Mouse (Mus musculus): Measurements from ENCODE around the gene Tmem270. TPM values are rescaled to one million over a fixed set of nuclear protein-coding genes. Genes with fewer than 3 reads are reported as not detected.

The Tmem270 gene
- total and polyA plus RNA-seq, 3 experiments: not detected

DNA sequence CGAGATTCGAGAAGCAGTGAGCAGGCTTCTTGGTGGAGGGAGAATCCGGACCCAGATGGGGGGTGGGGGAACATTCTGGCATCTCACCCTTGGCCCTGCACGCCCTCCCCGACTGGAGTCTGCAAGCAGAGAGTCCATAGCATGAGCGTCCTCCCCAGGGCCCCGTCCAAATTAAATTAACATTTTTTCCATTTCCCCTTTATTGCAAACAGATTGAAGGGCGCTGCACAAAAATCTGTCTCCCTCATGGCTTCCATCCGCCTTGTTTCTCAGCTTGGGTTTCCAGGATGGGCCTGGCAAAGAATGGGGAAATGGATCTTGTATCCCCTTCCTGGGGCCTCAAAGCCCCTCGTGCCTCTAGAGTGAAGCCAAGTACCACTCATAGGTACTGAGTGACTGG lies 48.2 kb downstream of the Tmem270 start:
- Histone ChIP-seq H3K4me1 (ENCODE audit: control insufficient read depth in 1 of 2, insufficient read depth in 2 of 2) (peaks cover 0 to 5% of the 10 kb centered on the region in 2 experiments; a peak in 2 of 4 replicates), H3K4me2 (ENCODE audit: insufficient read depth, low read depth, poor library complexity, severe bottlenecking) (no peak overlapping the region), H3K9me3 (replicated peaks; ENCODE audit: low read length) (peaks cover 14% of the 10 kb centered on the region), H3K4me3 (replicated peaks in 1 of 3; ENCODE audit: low read depth in 2 of 3, low read length in 2 of 3, poor library complexity in 1 of 3) (no peak overlapping the region), H3K27ac (ENCODE audit: insufficient read depth, low read depth) (no peak overlapping the region), H3K27me3 (replicated peaks) (peaks cover 69% of the 10 kb centered on the region), H3K36me3 (replicated peaks in 1 of 2; ENCODE audit: control insufficient read depth in 1 of 2, insufficient read depth in 1 of 2, low read length in 1 of 2) (no peaks in the 10 kb centered on the region), H3K79me2 (replicated peaks; ENCODE audit: control insufficient read depth, extremely low read depth, insufficient read depth, poor library complexity, severe bottlenecking) (no peaks in the 10 kb centered on the region), H3K9ac (ENCODE audit: insufficient read depth, low read depth) (no peak overlapping the region)
- dilution Hi-C loops (cut with MboI; ENCODE audit: extremely low pct_ligation_motif_present, extremely low pct_unique_long_range_greater_than_20kb, low sequenced_read_pairs) (no loop called here), in situ Hi-C loops (cut with MboI; ENCODE audit: low pct_ligation_motif_present, low pct_unique_long_range_greater_than_20kb, low sequenced_read_pairs) (no loop called here)
- DNase-seq (ENCODE audit: extremely low read depth): no peak
- TF ChIP-seq ZKSCAN1 (IDR thresholded peaks at IDR 0.05; ENCODE audit: borderline replicate concordance, low read depth, low read length) (no peak), SMC3 (IDR thresholded peaks at IDR 0.05; ENCODE audit: low read depth, low read length) (no peak), KAT2A (IDR thresholded peaks at IDR 0.05; ENCODE audit: insufficient replicate concordance, low read length) (no peak), HCFC1 (IDR thresholded peaks at IDR 0.05; ENCODE audit: low read depth, low read length) (no peak)

DNA sequence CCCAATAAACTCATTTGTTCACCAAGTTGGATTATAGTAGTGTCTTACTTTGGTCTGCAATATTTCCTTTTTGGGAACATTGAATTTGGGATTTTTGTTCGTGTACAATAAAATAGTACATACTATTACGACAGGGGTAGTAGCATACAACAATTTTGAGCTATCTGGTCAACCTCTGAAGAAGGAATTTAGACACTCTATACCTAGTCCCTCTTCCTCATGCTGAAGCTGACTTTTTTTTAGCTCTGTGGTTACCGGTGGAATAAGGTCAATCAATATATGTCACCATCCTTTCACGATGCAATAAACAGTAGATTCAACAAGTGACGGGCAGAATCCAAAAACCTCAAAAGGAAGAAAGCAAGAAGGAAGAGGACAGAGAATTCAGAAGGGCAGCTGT lies 53.7 kb downstream of the Tmem270 start:
- Histone ChIP-seq H3K9ac (ENCODE audit: insufficient read depth, low read depth) (no peak overlapping the region), H3K4me2 (ENCODE audit: insufficient read depth, low read depth, poor library complexity, severe bottlenecking) (no peak overlapping the region), H3K4me3 (replicated peaks in 1 of 3; ENCODE audit: low read depth in 2 of 3, low read length in 2 of 3, poor library complexity in 1 of 3) (no peak overlapping the region), H3K36me3 (replicated peaks in 1 of 2; ENCODE audit: control insufficient read depth in 1 of 2, insufficient read depth in 1 of 2, low read length in 1 of 2) (no peaks in the 10 kb centered on the region), H3K9me3 (replicated peaks; ENCODE audit: low read length) (peaks cover 23% of the 10 kb centered on the region), H3K79me2 (replicated peaks; ENCODE audit: control insufficient read depth, extremely low read depth, insufficient read depth, poor library complexity, severe bottlenecking) (no peaks in the 10 kb centered on the region), H3K27me3 (replicated peaks) (peaks cover 60% of the 10 kb centered on the region), H3K4me1 (ENCODE audit: control insufficient read depth in 1 of 2, insufficient read depth in 2 of 2) (peaks cover 0 to 5% of the 10 kb centered on the region in 2 experiments; a peak in 2 of 4 replicates), H3K27ac (ENCODE audit: insufficient read depth, low read depth) (no peak overlapping the region)
- TF ChIP-seq SIN3A (IDR thresholded peaks at IDR 0.05; ENCODE audit: low read length): no peak
- no peak for TF ChIP-seq ZKSCAN1 (IDR thresholded peaks at IDR 0.05; ENCODE audit: borderline replicate concordance, low read depth, low read length)
- no peak for TF ChIP-seq EP300 (IDR thresholded peaks at IDR 0.05; ENCODE audit: low read length)
- TF ChIP-seq ETS1 (conservative IDR thresholded peaks at IDR 0.05; ENCODE audit: low read depth, low read length): no peak
- no peak for TF ChIP-seq CHD2 (IDR thresholded peaks at IDR 0.05; ENCODE audit: low read length)
- TF ChIP-seq MEF2A (IDR thresholded peaks at IDR 0.05; ENCODE audit: borderline replicate concordance, low read depth, low read length): no peak
- no peak for TF ChIP-seq CHD1 (IDR thresholded peaks at IDR 0.05; ENCODE audit: low read depth, low read length)
- TF ChIP-seq SMC3 (IDR thresholded peaks at IDR 0.05; ENCODE audit: low read depth, low read length): no peak
- TF ChIP-seq MXI1 (IDR thresholded peaks at IDR 0.05; ENCODE audit: low read depth, low read length): no peak
- TF ChIP-seq IRF4 (IDR thresholded peaks at IDR 0.05; ENCODE audit: low read depth, low read length): no peak
- TF ChIP-seq ZC3H11A (IDR thresholded peaks at IDR 0.05; ENCODE audit: low read depth, low read length): no peak
- TF ChIP-seq RCOR1 (conservative IDR thresholded peaks at IDR 0.05; ENCODE audit: low read depth, low read length): no peak
- TF ChIP-seq ELF1 (IDR thresholded peaks at IDR 0.05; ENCODE audit: low read depth, low read length): no peak
- TF ChIP-seq UBTF (IDR thresholded peaks at IDR 0.05; ENCODE audit: low read depth, low read length): no peak
- no peak for TF ChIP-seq BHLHE40 (IDR thresholded peaks at IDR 0.05; ENCODE audit: low read depth, low read length)
- TF ChIP-seq ZMIZ1 (IDR thresholded peaks at IDR 0.05; ENCODE audit: low read depth, low read length): no peak
- dilution Hi-C loops (cut with MboI; ENCODE audit: extremely low pct_ligation_motif_present, extremely low pct_unique_long_range_greater_than_20kb, low sequenced_read_pairs) (no loop called here), in situ Hi-C loops (cut with MboI; ENCODE audit: low pct_ligation_motif_present, low pct_unique_long_range_greater_than_20kb, low sequenced_read_pairs) (no loop called here)
- DNase-seq (ENCODE audit: extremely low read depth): no peak

Other genes with a start within 250 kb of the Tmem270 start
- 10.8 and 11.5 TPM in 2 replicates for gene Limk1, start 218.1 kb downstream of the Tmem270 start, total RNA-seq (2012; rRNA removed)
- 6.4 and 7.2 TPM in 2 replicates for gene Limk1, start 218.1 kb downstream of the Tmem270 start, total RNA-seq (2014; rRNA removed)
- gene Limk1, start 218.1 kb downstream of the Tmem270 start, polyA plus RNA-seq (2012; ENCODE audit: insufficient read length, low read depth): 24.5 and 27.7 TPM in 2 replicates
- gene Eln, start 159.4 kb downstream of the Tmem270 start, total RNA-seq (2012; rRNA removed): not detected in 2 replicates
- not detected in 2 replicates for gene Eln, start 159.4 kb downstream of the Tmem270 start, total RNA-seq (2014; rRNA removed)
- not detected in 2 replicates for gene Eln, start 159.4 kb downstream of the Tmem270 start, polyA plus RNA-seq (2012; ENCODE audit: insufficient read length, low read depth)
- gene Cldn13, start 8.8 kb upstream of the Tmem270 start, total RNA-seq (2012; rRNA removed): not detected in 2 replicates
- not detected in 2 replicates for gene Cldn13, start 8.8 kb upstream of the Tmem270 start, total RNA-seq (2014; rRNA removed)
- gene Cldn13, start 8.8 kb upstream of the Tmem270 start, polyA plus RNA-seq (2012; ENCODE audit: insufficient read length, low read depth): not detected in 2 replicates
- gene Mettl27, start 25.6 kb upstream of the Tmem270 start, total RNA-seq (2012; rRNA removed): 1.7 and 1.9 TPM in 2 replicates
- 0.93 and 1.3 TPM in 2 replicates for gene Mettl27, start 25.6 kb upstream of the Tmem270 start, total RNA-seq (2014; rRNA removed)
- gene Mettl27, start 25.6 kb upstream of the Tmem270 start, polyA plus RNA-seq (2012; ENCODE audit: insufficient read length, low read depth): 0.30 and 0.73 TPM in 2 replicates
- 0.08 TPM in 1 of 2 replicates, not detected in the other for gene Cldn4, start 40.2 kb upstream of the Tmem270 start, total RNA-seq (2012; rRNA removed)
- 0.16 and 0.51 TPM in 2 replicates for gene Cldn4, start 40.2 kb upstream of the Tmem270 start, total RNA-seq (2014; rRNA removed)
- 0.17 and 0.31 TPM in 2 replicates for gene Cldn4, start 40.2 kb upstream of the Tmem270 start, polyA plus RNA-seq (2012; ENCODE audit: insufficient read length, low read depth)
- not detected in 2 replicates for gene Cldn3, start 79.5 kb upstream of the Tmem270 start, total RNA-seq (2012; rRNA removed)
- not detected in 2 replicates for gene Cldn3, start 79.5 kb upstream of the Tmem270 start, total RNA-seq (2014; rRNA removed)
- gene Cldn3, start 79.5 kb upstream of the Tmem270 start, polyA plus RNA-seq (2012; ENCODE audit: insufficient read length, low read depth): not detected in 2 replicates
- gene Abhd11, start 102.4 kb upstream of the Tmem270 start, total RNA-seq (2012; rRNA removed): 36.0 and 37.1 TPM in 2 replicates
- gene Abhd11, start 102.4 kb upstream of the Tmem270 start, total RNA-seq (2014; rRNA removed): 31.2 and 36.6 TPM in 2 replicates
- gene Abhd11, start 102.4 kb upstream of the Tmem270 start, polyA plus RNA-seq (2012; ENCODE audit: insufficient read length, low read depth): 29.2 and 32.1 TPM in 2 replicates
- 2.0 and 2.4 TPM in 2 replicates for gene Stx1a, start 116.7 kb upstream of the Tmem270 start, total RNA-seq (2012; rRNA removed)
- 0.81 and 1.1 TPM in 2 replicates for gene Stx1a, start 116.7 kb upstream of the Tmem270 start, total RNA-seq (2014; rRNA removed)
- 3.0 and 3.3 TPM in 2 replicates for gene Stx1a, start 116.7 kb upstream of the Tmem270 start, polyA plus RNA-seq (2012; ENCODE audit: insufficient read length, low read depth)
- 7.2 and 7.5 TPM in 2 replicates for gene Dnajc30, start 157.5 kb upstream of the Tmem270 start, total RNA-seq (2012; rRNA removed)
- gene Dnajc30, start 157.5 kb upstream of the Tmem270 start, total RNA-seq (2014; rRNA removed): 4.1 and 4.9 TPM in 2 replicates
- gene Dnajc30, start 157.5 kb upstream of the Tmem270 start, polyA plus RNA-seq (2012; ENCODE audit: insufficient read length, low read depth): 9.2 and 9.6 TPM in 2 replicates
- 62.1 and 70.0 TPM in 2 replicates for gene Bud23, start 158.2 kb upstream of the Tmem270 start, total RNA-seq (2012; rRNA removed)
- gene Bud23, start 158.2 kb upstream of the Tmem270 start, total RNA-seq (2014; rRNA removed): 60.7 and 79.1 TPM in 2 replicates
- gene Bud23, start 158.2 kb upstream of the Tmem270 start, polyA plus RNA-seq (2012; ENCODE audit: insufficient read length, low read depth): 118 and 141 TPM in 2 replicates
- 0.64 and 0.80 TPM in 2 replicates for gene Vps37d, start 171.5 kb upstream of the Tmem270 start, total RNA-seq (2012; rRNA removed)
- 0.20 and 0.56 TPM in 2 replicates for gene Vps37d, start 171.5 kb upstream of the Tmem270 start, total RNA-seq (2014; rRNA removed)
- 0.40 TPM in 1 of 2 replicates, not detected in the other for gene Vps37d, start 171.5 kb upstream of the Tmem270 start, polyA plus RNA-seq (2012; ENCODE audit: insufficient read length, low read depth)
- gene Mlxipl, start 183.2 kb upstream of the Tmem270 start, total RNA-seq (2012; rRNA removed): not detected in 2 replicates
- gene Mlxipl, start 183.2 kb upstream of the Tmem270 start, total RNA-seq (2014; rRNA removed): not detected in 2 replicates
- gene Mlxipl, start 183.2 kb upstream of the Tmem270 start, polyA plus RNA-seq (2012; ENCODE audit: insufficient read length, low read depth): not detected in 2 replicates
- gene Tbl2, start 242.9 kb upstream of the Tmem270 start, total RNA-seq (2012; rRNA removed): 26.3 and 31.9 TPM in 2 replicates
- 20.0 and 21.7 TPM in 2 replicates for gene Tbl2, start 242.9 kb upstream of the Tmem270 start, total RNA-seq (2014; rRNA removed)
- 24.8 and 25.2 TPM in 2 replicates for gene Tbl2, start 242.9 kb upstream of the Tmem270 start, polyA plus RNA-seq (2012; ENCODE audit: insufficient read length, low read depth)

Data from CH12.LX (cell line).